Mouse (Mus musculus) small intestine, adult 2 months (tissue): ENCODE results near the gene Ndufs3. TPM values are rescaled to one million over a fixed set of nuclear protein-coding genes. Genes with fewer than 3 reads are reported as not detected.
A peak's percentile ranks its signal among the peaks of the same experiment; 100 is the strongest.

ENCODE experiments used
- H3K27ac ChIP-seq: fragments of 200-500 bp; 2 replicates; pipeline ENCODE4 v1.5.1; 2012; ENCODE audit warnings: low read depth, low read length, control low read depth, inconsistent platforms; ENCODE audit not compliant: insufficient read depth
- H3K27me3 ChIP-seq: fragments of 200-500 bp; 2 replicates; pipeline ENCODE4 v1.6.1; 2012; ENCODE audit warnings: mild to moderate bottlenecking, moderate library complexity, low read length, inconsistent platforms; ENCODE audit not compliant: control insufficient read depth, insufficient read depth
- H3K36me3 ChIP-seq: fragments of 200-500 bp; 2 replicates; pipeline ENCODE4 v1.6.1; 2012; ENCODE audit warnings: mild to moderate bottlenecking, low read length, control low read depth, inconsistent platforms; ENCODE audit not compliant: control insufficient read depth, insufficient read depth
- H3K4me1 ChIP-seq: fragments of 200-500 bp; 2 replicates; pipeline ENCODE4 v1.6.1; 2012; ENCODE audit warnings: low read length, inconsistent platforms, mixed read lengths; ENCODE audit not compliant: control insufficient read depth, insufficient read depth, insufficient read length
- H3K4me3 ChIP-seq: fragments of 200-500 bp; 2 replicates; pipeline ENCODE4 v1.5.1; 2012; ENCODE audit warnings: low read depth, mild to moderate bottlenecking, control low read depth, inconsistent platforms, low read length, moderate library complexity
- CTCF ChIP-seq: fragments of 200-500 bp; IDR thresholded peaks from 2 replicates; pipeline ENCODE4 v1.5.1; 2012; ENCODE audit warnings: low read depth, mild to moderate bottlenecking, control low read depth, inconsistent platforms, low read length, moderate library complexity, mixed read lengths; ENCODE audit not compliant: insufficient replicate concordance, insufficient read length; ENCODE audit errors: extremely low read depth
- POLR2A ChIP-seq: fragments of 200-500 bp; IDR thresholded peaks from 2 replicates; pipeline ENCODE4 v1.6.1; 2012; ENCODE audit warnings: low read depth, mild to moderate bottlenecking, control low read depth, inconsistent platforms, low read length, moderate library complexity
- WGBS: fragments of 180-500 bp; shearing (Covaris S2); methylation state at CpG from one replicate; pipeline ENCODE4 v1.1.7; 2018; 5-methylcytosine and 5-hydroxymethylcytosine counted together
- polyA plus RNA-seq: library from polyadenylated mRNA; depleted of rRNA; stranded (reverse); fragments of >200 nt; gene quantifications from 2 replicates; pipeline ENCODE4 v1.2.3, GENCODE M21; 2012

The Ndufs3 gene
- polyA plus RNA-seq, 1 experiment: 119 TPM

DNA sequence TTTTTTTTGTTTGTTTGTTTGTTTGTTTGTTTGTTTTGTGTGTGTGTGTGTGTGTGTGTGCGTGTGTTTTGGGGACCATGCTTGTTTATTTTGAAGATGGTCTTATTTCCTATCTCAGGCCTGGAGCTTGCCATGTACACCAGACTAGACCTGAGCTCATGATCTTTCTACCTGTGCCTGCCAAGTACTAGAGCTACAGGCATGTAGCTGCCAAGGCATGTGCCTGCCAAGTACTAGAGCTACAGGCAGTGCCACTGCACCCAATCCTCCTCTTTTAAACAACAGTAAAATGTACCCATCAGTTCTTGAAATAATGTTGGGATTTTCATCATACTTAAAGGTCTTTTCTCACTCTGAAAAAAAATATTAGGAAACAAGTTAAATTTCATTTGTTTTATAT, 30.6 kb downstream of the Ndufs3 start:
- TF ChIP-seq POLR2A (no peak), CTCF (no peak)
- WGBS: 71% methylated on average over 1 of the region's 1 CpGs
- Histone ChIP-seq H3K4me1 (peaks cover 2% of the 10 kb centered on the region; the same call in 1 of the 2 replicates), H3K27me3 (no peaks in the 10 kb centered on the region), H3K4me3 (no peak overlapping the region), H3K27ac (no peak overlapping the region), H3K36me3 (no peaks in the 10 kb centered on the region)

DNA sequence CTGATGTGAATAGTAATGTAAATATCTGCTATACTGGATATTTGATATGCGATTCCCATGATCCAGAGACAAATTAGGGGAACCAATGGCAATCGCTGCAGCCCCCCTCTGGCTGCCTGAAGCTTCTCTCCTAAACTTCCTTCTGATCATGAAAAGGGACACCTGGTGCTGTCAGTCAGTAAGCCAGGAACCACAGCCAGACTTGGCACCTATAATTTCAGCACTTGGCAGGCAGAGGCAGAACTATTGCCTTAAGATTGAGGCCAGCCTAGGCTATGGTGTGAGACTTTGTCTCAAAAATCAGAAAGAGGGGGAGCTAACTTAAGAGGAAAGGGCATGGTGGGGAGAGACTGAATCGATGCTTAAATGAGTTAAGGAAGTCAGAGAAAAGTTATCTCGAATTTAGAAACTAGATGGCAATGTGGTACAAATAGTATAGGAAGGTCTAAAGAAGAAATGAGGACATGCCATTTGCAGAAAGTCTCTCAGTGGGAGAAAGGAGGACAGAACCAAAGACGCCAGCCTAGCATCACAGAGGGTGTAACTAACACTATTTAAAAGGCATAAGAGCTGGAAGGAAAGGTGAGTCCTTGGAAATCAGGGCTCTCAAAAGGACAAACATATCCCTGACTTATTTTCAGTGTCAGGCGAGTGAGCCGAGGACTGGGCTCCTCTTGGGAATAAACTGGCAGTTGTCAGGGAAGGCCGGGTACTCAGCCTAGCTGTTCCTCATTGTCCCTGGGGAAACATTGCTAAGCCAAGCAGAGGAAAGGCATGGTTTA, 33.3 kb downstream of the Ndufs3 start:
- no peak for TF ChIP-seq CTCF
- no peak for TF ChIP-seq POLR2A
- H3K4me1 ChIP-seq: no peaks in the 10 kb centered on the region
- H3K4me3 ChIP-seq: no peak overlapping the region
- H3K27ac ChIP-seq: no peak overlapping the region
- peaks cover 14% of the 10 kb centered on the region for H3K36me3 ChIP-seq
- 63% methylated on average over 8 of the region's 8 CpGs for WGBS
- no peaks in the 10 kb centered on the region for H3K27me3 ChIP-seq

DNA sequence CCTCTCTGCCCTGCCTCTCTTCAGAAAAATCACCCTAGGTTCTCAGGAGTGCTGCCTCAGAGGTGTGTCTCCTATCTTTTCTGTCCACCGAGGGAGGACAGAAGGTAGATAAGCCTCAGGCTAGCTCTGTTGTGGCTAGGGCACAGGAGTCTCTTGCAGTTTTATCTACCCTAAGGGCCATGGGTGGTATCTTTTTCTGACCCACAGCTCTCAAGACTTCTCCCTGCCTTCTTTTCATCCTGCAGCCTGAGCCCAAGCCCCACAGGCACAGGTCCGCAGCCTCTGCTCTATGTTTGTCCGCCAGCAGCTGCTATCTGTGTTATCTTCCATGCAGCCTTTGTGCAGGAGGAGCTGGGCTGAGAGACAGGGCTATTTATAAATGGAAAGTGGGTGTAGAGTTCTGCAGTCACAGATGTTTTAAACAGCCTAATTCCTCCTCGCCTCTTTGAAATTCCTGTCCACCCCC, 34.5 kb downstream of the Ndufs3 start:
- peaks cover 23% of the 10 kb centered on the region for H3K36me3 ChIP-seq
- TF ChIP-seq CTCF: no peak
- no peak for TF ChIP-seq POLR2A
- no peaks in the 10 kb centered on the region for H3K4me1 ChIP-seq
- WGBS: 15% methylated on average over 4 of the region's 4 CpGs
- H3K27ac ChIP-seq: no peak overlapping the region
- no peak overlapping the region for H3K4me3 ChIP-seq
- H3K27me3 ChIP-seq: no peaks in the 10 kb centered on the region

DNA sequence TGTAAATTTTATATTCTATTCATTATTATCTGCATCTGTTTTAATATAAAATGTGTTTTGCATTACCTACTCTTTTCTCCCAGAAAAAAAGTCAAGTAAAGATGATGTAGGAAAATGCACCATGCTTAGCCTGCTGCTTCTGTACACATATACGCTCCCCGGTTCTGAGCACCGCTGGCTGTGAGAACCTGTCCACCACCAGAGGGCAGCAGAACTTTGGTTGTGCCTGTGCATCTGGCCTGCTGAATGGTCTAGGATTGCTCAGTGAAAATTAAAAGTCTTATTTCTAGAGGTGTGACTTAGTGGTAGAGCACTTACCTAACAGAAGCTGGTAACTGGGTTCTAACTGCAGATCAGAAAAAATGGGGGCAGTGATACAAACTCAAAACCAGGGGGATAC, 38.1 kb downstream of the Ndufs3 start:
- TF ChIP-seq POLR2A (no peak), CTCF (peak; percentile 92; the same call in 1 of the 2 replicates)
- peaks cover 46% of the 10 kb centered on the region for H3K36me3 ChIP-seq
- no peak overlapping the region for H3K4me3 ChIP-seq
- no peaks in the 10 kb centered on the region for H3K27me3 ChIP-seq
- no peak overlapping the region for H3K27ac ChIP-seq
- no peaks in the 10 kb centered on the region for H3K4me1 ChIP-seq
- WGBS: 17% methylated on average over 3 of the region's 3 CpGs

GRCm38 (mm10) chr2:90864184-90864583, 40.4 kb downstream of the Ndufs3 start:
- H3K4me1 ChIP-seq: no peaks in the 10 kb centered on the region
- TF ChIP-seq CTCF (no peak), POLR2A (no peak)
- no peak overlapping the region for H3K27ac ChIP-seq
- H3K4me3 ChIP-seq: no peak overlapping the region
- no peaks in the 10 kb centered on the region for H3K27me3 ChIP-seq
- H3K36me3 ChIP-seq: peaks cover 63% of the 10 kb centered on the region

DNA sequence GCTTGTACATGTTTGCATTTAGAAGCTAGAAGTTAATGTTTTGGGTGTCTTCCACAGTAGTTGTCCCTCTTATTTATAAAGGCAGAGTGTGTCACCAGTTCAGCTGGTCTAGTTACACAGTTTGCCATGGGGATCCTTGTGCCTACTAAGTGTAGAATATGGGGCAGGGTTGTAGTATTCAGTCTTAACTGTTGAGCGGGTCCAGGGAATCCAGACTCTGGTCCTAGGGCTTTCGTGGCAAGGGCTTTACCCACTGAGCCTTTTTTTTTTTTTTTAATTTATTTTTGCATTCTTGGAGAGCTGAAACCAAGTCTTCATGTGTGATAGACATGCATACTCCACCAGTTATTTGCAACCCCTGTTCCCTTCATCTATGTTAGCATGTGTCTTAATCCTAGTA, 43.1 kb downstream of the Ndufs3 start:
- Histone ChIP-seq H3K27ac (no peak overlapping the region), H3K4me3 (no peak overlapping the region), H3K36me3 (peaks cover 64% of the 10 kb centered on the region), H3K4me1 (no peaks in the 10 kb centered on the region), H3K27me3 (no peaks in the 10 kb centered on the region)
- TF ChIP-seq CTCF (no peak), POLR2A (no peak)
- 90% methylated on average over 2 of the region's 2 CpGs for WGBS

- Histone ChIP-seq H3K4me1 (peaks cover 11% of the 10 kb centered on the region), H3K27me3 (no peaks in the 10 kb centered on the region), H3K4me3 (no peak overlapping the region), H3K36me3 (peaks cover 51% of the 10 kb centered on the region), H3K27ac (no peak overlapping the region)
- WGBS: 100% methylated on average over 1 of the region's 1 CpGs
- TF ChIP-seq POLR2A: no peak
- no peak for TF ChIP-seq CTCF
Observed at GRCm38 (mm10) chr2:90850401-90850800, 54.2 kb downstream of the Ndufs3 start.
